Mouse (Mus musculus): ENCODE measurements around the gene Sh3bgrl. TPM values are rescaled to one million over a fixed set of nuclear protein-coding genes. Genes with fewer than 3 reads are reported as not detected.

The Sh3bgrl gene
- total RNA-seq, 2 experiments from 2014 or later = 30.5 to 37.4 TPM

DNA sequence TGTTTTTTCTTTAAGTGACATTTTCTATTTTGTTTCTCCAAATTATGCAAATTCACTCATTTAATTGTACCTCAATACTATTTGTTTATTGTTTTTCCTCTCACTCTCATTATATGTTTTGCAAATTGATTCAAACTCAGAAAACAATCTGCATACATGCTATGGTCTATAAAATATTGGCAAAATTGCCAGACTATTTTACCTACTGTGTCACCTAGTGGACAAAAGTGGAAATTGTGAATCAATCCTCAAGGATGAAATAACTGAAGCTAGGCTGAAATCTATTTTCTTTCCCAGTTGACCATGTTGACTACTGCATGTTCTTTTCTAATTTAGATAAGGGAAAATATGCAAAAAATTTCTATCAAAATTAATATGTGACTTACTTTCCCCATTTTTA, 143.0 kb downstream of the Sh3bgrl start:
- DNase-seq = peak in 1 of 2 experiments; percentile 26

Other genes with a start within 250 kb of the Sh3bgrl start
- gene Hmgn5, start 82.0 kb upstream of the Sh3bgrl start, total RNA-seq (2021) = 10 to 100 TPM in 1 of 2 experiments, 1 to 10 TPM in 1; 8.8 to 11.8 TPM
- gene Gm6377, start 101.4 kb downstream of the Sh3bgrl start, total RNA-seq (2021) = under 1 TPM; 0.10 to 0.13 TPM